Mouse (Mus musculus) stomach, embryonic 14.5 days (tissue): ENCODE data around the gene Kcnc4. TPM values are rescaled to one million over a fixed set of nuclear protein-coding genes. Genes with fewer than 3 reads are reported as not detected.

Experiments used
- ATAC-seq: fragments of 200-750 bp; cut with Nextera tagmentation; 2 replicates; pipeline ENCODE4 v1.8.0; 2017; ENCODE audit warnings: low read depth, moderate TSS enrichment; ENCODE audit not compliant: insufficient number of reproducible peaks, insufficient read depth, low FRiP score
- H3K27ac ChIP-seq: fragments of 300-500 bp; sonication (generic); 2 replicates; pipeline ENCODE4 v1.5.1; 2014; ENCODE audit warnings: mild to moderate bottlenecking, low read length, moderate library complexity, mixed read lengths
- H3K27me3 ChIP-seq: fragments of 300-500 bp; sonication (generic); 2 replicates; pipeline ENCODE4 v1.6.1; 2014; ENCODE audit warnings: low read length, control low read depth, mixed read lengths; ENCODE audit not compliant: control insufficient read depth, insufficient read depth
- H3K36me3 ChIP-seq: fragments of 300-500 bp; sonication (generic); 2 replicates; pipeline ENCODE4 v1.6.1; 2014; ENCODE audit warnings: mild to moderate bottlenecking, control low read depth, low read length, moderate library complexity, mixed read lengths; ENCODE audit not compliant: control insufficient read depth, insufficient read depth
- H3K4me1 ChIP-seq: fragments of 300-500 bp; sonication (generic); 2 replicates; pipeline ENCODE4 v1.6.1; 2014; ENCODE audit warnings: low read length, control low read depth, mixed read lengths; ENCODE audit not compliant: control insufficient read depth, insufficient read depth
- H3K4me2 ChIP-seq: fragments of 300-500 bp; sonication (generic); replicated peaks from 2 replicates; pipeline ENCODE4 v1.6.1; 2014; ENCODE audit warnings: low read depth, low read length, control low read depth
- H3K4me3 ChIP-seq: fragments of 300-500 bp; sonication (generic); 2 replicates; pipeline ENCODE4 v1.5.1; 2014; ENCODE audit warnings: low read depth, low read length, control low read depth
- H3K9ac ChIP-seq: fragments of 300-500 bp; sonication (generic); replicated peaks from 2 replicates; pipeline ENCODE4 v1.6.1; 2014; ENCODE audit warnings: low read depth, mild to moderate bottlenecking, control low read depth, low read length, moderate library complexity, mixed read lengths
- H3K9me3 ChIP-seq: fragments of 300-500 bp; sonication (generic); 2 replicates; pipeline ENCODE4 v1.6.1; 2016; ENCODE audit warnings: low read depth, low read length, control low read depth; ENCODE audit not compliant: control insufficient read depth
- WGBS: fragments of 180-500 bp; shearing (Covaris S2); extraction: QIAGEN DNeasy Blood & Tissue Kit; methylation state at CpG from one replicate; pipeline ENCODE4 v1.1.7; 2014; 5-methylcytosine and 5-hydroxymethylcytosine counted together
- polyA plus RNA-seq: library from polyadenylated mRNA; unstranded; fragments of >200 nt; fragmentation: Nextera tagmentation; extraction: Ambion mirVana; gene quantifications from 2 replicates; pipeline ENCODE4 v1.2.1, GENCODE M21; 2014

Kcnc4 gene
- polyA plus RNA-seq, 1 experiment from 2014 or later = not detected

- Histone ChIP-seq H3K27ac (no peak overlapping the region), H3K9ac (no peak overlapping the region), H3K4me3 (no peak overlapping the region), H3K9me3 (peaks cover 6% of the 10 kb centered on the region; the same call in 1 of the 2 replicates), H3K27me3 (no peaks in the 10 kb centered on the region), H3K4me2 (no peak overlapping the region), H3K36me3 (no peaks in the 10 kb centered on the region), H3K4me1 (no peaks in the 10 kb centered on the region)
- ATAC-seq = no peak
- WGBS = 94% methylated on average over 11 of the region's 11 CpGs
Measured at GRCm38 (mm10) chr3:107500301-107500700, 40.9 kb upstream of the Kcnc4 start.

- Histone ChIP-seq H3K4me3 (no peak overlapping the region), H3K4me2 (no peak overlapping the region), H3K9ac (no peak overlapping the region), H3K4me1 (peaks cover 6% of the 10 kb centered on the region), H3K9me3 (peaks cover 6% of the 10 kb centered on the region; the same call in 1 of the 2 replicates), H3K27ac (no peak overlapping the region), H3K27me3 (no peaks in the 10 kb centered on the region), H3K36me3 (no peaks in the 10 kb centered on the region)
- 66% methylated on average over 13 of the region's 13 CpGs for WGBS
- no peak for ATAC-seq
Measured at GRCm38 (mm10) chr3:107496086-107496850, 36.9 kb upstream of the Kcnc4 start.

GRCm38 (mm10) chr3:107495524-107495923 is 36.2 kb upstream of the Kcnc4 start:
- WGBS = 91% methylated on average over 6 of the region's 6 CpGs
- H3K27me3 ChIP-seq = no peaks in the 10 kb centered on the region
- ATAC-seq = no peak

GRCm38 (mm10) chr3:107491459-107491858 is 32.1 kb upstream of the Kcnc4 start:
- peak; percentile 86; the same call in 1 of the 2 replicates for ATAC-seq
- peaks cover 6% of the 10 kb centered on the region for H3K4me1 ChIP-seq
- H3K36me3 ChIP-seq = no peaks in the 10 kb centered on the region
- H3K4me2 ChIP-seq = no peak overlapping the region
- H3K4me3 ChIP-seq = no peak overlapping the region
- H3K27me3 ChIP-seq = no peaks in the 10 kb centered on the region
- WGBS = 35% methylated on average over 6 of the region's 6 CpGs
- peak overlapping the region; percentile 66; the same call in 1 of the 2 replicates for H3K27ac ChIP-seq
- no peak overlapping the region for H3K9ac ChIP-seq
- H3K9me3 ChIP-seq = no peaks in the 10 kb centered on the region

More at GRCm38 (mm10) chr3:107495524-107495923, 36.2 kb upstream of the Kcnc4 start:
- H3K36me3 ChIP-seq = no peaks in the 10 kb centered on the region
- H3K9me3 ChIP-seq = peaks cover 4% of the 10 kb centered on the region; the same call in 1 of the 2 replicates
- no peak overlapping the region for H3K27ac ChIP-seq
- no peak overlapping the region for H3K4me2 ChIP-seq
- H3K9ac ChIP-seq = no peak overlapping the region
- H3K4me1 ChIP-seq = peaks cover 6% of the 10 kb centered on the region
- no peak overlapping the region for H3K4me3 ChIP-seq

- WGBS = 39% methylated on average over 4 of the region's 4 CpGs
- no peak overlapping the region for H3K4me3 ChIP-seq
Measured at GRCm38 (mm10) chr3:107488637-107489036, 29.3 kb upstream of the Kcnc4 start.

GRCm38 (mm10) chr3:107483290-107483689 is 23.9 kb upstream of the Kcnc4 start:
- no peaks in the 10 kb centered on the region for H3K27me3 ChIP-seq
- H3K36me3 ChIP-seq = no peaks in the 10 kb centered on the region
- H3K27ac ChIP-seq = no peak overlapping the region
- no peak overlapping the region for H3K4me3 ChIP-seq
- H3K9me3 ChIP-seq = no peaks in the 10 kb centered on the region
- no peak overlapping the region for H3K9ac ChIP-seq
- no peaks in the 10 kb centered on the region for H3K4me1 ChIP-seq
- WGBS = 50% methylated on average over 11 of the region's 11 CpGs
- ATAC-seq = no peak
- H3K4me2 ChIP-seq = no peak overlapping the region

More at GRCm38 (mm10) chr3:107488637-107489036, 29.3 kb upstream of the Kcnc4 start:
- no peaks in the 10 kb centered on the region for H3K9me3 ChIP-seq
- H3K4me2 ChIP-seq = no peak overlapping the region
- H3K27ac ChIP-seq = no peak overlapping the region
- H3K9ac ChIP-seq = no peak overlapping the region
- no peaks in the 10 kb centered on the region for H3K36me3 ChIP-seq
- no peak for ATAC-seq
- peaks cover 6% of the 10 kb centered on the region for H3K4me1 ChIP-seq
- H3K27me3 ChIP-seq = no peaks in the 10 kb centered on the region

- H3K27me3 ChIP-seq = no peaks in the 10 kb centered on the region
- no peak overlapping the region for H3K9ac ChIP-seq
- H3K4me1 ChIP-seq = no peaks in the 10 kb centered on the region
- WGBS = 48% methylated on average over 3 of the region's 3 CpGs
- no peak for ATAC-seq
- H3K9me3 ChIP-seq = no peaks in the 10 kb centered on the region
- H3K4me2 ChIP-seq = no peak overlapping the region
- H3K27ac ChIP-seq = no peak overlapping the region
- no peaks in the 10 kb centered on the region for H3K36me3 ChIP-seq
- H3K4me3 ChIP-seq = no peak overlapping the region
Measured at GRCm38 (mm10) chr3:107480660-107481059, 21.3 kb upstream of the Kcnc4 start.

GRCm38 (mm10) chr3:107472198-107472597 is 12.8 kb upstream of the Kcnc4 start:
- Histone ChIP-seq H3K27ac (no peak overlapping the region), H3K4me1 (no peaks in the 10 kb centered on the region), H3K27me3 (no peaks in the 10 kb centered on the region), H3K4me3 (no peak overlapping the region), H3K36me3 (no peaks in the 10 kb centered on the region), H3K9ac (no peak overlapping the region), H3K9me3 (no peaks in the 10 kb centered on the region), H3K4me2 (no peak overlapping the region)
- WGBS = 37% methylated on average over 6 of the region's 6 CpGs
- peak; percentile 47; the same call in 1 of the 2 replicates for ATAC-seq
